Mouse (Mus musculus) heart, postnatal 36 days (tissue): ENCODE measurements at regions not wholly inside any gene's neighbourhood (a gene's known extent, or its start where the extent isn't known, plus 50 kb on each side); places are given as distances from the start of the nearest gene placed in this dataset.

Experiments used
- DNase-seq, 2 experiments: peaks; one replicate each; pipeline ENCODE4 v3.0.0; 2021 to 2022
- intact Hi-C: fragments of 180-260 bp; cut with DNase I; formaldehyde crosslinking; loops from one replicate; pipeline ENCODE4 v1.15.1; 2025

DNA sequence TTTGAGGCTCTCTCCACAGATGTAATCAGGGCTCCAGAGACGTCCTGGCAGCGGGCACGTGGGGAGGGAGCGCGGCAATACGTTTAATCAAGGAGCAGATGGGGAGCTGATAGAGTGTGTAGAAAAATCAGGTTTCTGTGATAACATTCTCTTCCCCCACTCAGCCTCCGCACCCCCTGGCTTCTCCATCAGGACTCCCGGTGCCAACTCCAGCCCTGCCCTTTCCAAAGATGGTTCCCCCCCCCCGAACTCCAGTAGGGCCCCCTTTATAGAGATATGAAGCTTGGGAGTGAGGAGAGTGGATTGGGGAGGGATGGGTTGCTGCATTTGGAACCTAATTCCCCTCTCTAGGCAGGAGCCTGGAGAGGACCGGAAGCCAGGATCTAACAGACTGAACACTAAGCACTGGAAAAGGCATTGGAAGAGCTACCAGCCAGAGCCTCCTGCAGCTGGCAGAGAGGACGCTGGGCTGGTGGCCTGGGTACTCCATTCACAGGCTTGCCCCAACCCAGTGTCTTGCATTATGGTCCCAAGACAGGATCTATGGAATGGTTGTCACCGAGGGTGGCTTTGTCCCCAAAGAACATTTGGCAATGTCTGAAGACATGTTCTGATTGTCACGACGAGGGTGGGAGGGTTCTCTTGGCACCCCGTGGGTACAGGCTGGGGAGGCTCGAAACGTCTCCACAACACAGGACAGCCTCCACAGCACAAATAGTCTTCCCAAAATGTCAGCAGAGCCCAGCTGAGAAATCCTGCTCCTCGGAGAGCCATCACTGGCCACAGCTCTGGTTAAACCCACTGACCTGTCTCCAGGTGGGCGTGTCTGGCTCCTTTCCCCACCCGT lies 218.2 kb upstream of the Sdk2 start:
- intact Hi-C loops: loop anchor here (5.0 to 10.0 kb wide), 3 partner anchors 83 to 350 kb away; no protein-coding TSS in a partner anchor
- DNase-seq: no peak

DNA sequence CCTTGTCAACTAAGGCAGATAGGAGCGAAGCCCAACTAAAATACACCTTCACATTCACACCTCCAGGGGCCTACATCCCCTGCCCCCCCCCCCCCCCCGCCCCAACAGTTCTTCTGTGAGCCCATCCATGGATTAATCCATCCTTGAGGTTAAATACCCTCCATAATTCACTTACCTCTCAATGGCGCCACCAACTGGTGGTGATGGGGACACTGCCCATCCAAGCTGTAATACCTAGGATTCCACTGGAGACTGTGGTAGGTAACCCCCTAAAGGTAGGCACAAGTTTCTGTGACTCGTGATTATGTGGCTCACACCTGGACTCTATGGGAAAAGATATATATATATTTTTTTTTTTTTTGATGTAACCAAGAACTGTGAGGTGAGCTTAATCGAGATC lies 216.4 kb upstream of the Sdk2 start:
- intact Hi-C loops: loop anchor here (1.0 to 10.0 kb wide), 5 partner anchors 81 to 418 kb away; no protein-coding TSS in a partner anchor
- peak; percentile 30 to 61 for DNase-seq

DNA sequence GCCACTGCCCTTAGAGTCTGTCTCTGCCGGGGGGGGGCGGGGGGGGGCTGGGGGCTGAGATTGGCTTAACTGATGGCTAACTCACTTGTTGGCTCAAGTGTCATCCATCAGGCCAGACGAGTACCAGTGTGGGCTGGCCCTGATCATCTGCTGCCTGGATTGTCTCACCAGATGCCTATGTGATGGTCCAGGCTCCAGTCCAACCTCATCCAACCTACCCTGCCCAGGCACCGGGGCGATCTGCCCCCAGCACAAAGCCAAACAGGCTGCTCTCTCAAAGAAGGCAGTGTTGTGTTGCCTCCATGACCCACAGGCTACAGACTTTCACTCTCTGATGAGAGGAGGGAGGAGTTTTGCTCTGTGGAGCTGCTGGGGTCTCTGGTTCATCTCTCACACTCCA lies 215.7 kb upstream of the Sdk2 start:
- intact Hi-C loops: loop anchor here (2.0 to 10.0 kb wide), 4 partner anchors 80 to 352 kb away; no protein-coding TSS in a partner anchor
- no peak for DNase-seq

DNA sequence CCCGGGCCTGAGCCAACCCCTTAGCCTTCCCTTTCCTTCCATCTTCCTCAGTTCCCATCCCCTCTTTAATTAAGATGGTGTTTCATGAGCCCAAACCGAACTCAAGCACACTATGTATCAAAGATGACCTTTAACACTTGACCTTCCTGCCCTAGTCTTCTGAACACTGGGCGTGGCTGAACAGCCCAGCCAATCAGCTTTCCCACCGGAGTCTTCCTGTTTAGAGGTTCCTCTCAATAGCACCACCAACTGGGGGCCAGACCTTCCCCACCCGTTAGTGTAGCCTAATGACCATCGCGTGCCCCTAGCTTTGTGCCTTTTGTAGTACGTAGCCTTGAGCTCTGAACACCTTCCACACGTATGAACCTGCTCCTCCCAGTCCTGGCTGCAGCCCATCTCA lies 215.0 kb upstream of the Sdk2 start:
- no peak for DNase-seq
- intact Hi-C loops: loop anchor here (2.0 to 10.0 kb wide), 4 partner anchors 80 to 353 kb away; no protein-coding TSS in a partner anchor

DNA sequence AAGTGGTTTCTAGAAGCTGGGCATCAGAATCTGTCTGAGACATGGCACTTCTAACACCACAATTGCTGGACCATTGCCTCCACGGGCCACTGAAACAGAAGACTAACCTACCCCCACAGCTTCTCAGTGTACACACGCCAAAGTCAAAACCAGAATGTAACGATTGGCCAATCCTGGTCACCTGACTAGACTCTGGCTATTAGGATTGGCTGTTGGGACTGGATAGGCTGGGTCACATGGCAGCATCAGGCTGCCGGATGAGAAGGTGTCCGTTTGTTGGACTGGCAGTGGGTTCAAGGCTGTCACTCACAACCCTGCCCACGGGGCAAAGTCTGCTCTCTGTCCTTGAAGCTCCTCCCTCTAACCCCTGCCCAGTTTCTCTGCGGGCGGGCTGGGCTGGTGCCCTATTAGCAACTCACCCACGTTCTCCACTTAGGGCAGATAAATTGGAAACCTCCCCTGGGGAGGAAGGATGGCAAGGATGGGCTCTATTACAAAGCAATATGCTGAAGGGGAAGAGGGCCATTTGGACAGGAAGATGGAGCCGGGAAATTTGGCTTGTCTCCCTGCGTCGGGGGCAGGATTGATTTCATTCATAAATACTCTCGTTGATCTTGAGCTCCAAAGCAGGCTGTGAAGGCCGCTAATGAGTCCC lies 214.3 kb upstream of the Sdk2 start:
- intact Hi-C loops: loop anchor here (5.0 to 10.0 kb wide), 3 partner anchors 79 to 354 kb away; no protein-coding TSS in a partner anchor
- no peak for DNase-seq

DNA sequence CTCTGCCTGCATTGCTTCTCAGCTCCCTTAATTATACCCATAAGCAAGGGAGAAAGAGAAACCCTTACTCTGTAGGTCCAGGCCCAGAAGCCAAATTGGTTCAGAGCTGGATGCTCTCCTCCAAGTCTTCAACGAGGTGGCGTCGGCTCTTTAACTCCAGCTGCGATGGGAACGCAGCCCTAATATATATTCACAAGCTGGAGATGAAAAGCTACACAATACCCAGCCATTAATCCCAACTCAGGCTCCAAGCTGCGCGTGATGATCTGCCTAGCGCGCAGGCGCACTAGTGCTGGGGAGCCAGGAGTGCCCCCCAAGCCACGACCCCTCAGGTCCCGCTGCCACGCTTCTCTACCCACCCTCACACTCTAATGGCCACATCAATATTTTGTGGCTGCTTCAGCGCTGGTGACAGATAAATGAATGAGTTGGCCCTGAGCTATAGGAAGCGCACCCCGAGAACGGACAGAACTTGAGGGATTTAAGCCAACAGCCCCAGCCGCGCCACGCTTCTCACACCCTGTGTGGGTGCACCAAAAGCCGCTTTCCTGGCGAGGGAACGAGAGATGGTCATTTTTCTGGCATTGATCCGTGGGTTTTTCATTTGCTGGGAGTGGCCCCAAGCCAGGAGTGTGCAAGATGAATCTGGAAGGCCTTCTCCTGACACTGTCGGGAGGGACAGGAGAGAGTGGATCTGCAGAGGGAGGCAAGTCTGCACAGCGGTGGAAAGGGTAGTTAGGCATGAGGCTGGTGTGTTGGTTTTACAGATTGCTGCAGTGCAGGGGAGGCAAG lies 210.9 kb upstream of the Sdk2 start:
- no peak for DNase-seq
- intact Hi-C loops: no loop called here

DNA sequence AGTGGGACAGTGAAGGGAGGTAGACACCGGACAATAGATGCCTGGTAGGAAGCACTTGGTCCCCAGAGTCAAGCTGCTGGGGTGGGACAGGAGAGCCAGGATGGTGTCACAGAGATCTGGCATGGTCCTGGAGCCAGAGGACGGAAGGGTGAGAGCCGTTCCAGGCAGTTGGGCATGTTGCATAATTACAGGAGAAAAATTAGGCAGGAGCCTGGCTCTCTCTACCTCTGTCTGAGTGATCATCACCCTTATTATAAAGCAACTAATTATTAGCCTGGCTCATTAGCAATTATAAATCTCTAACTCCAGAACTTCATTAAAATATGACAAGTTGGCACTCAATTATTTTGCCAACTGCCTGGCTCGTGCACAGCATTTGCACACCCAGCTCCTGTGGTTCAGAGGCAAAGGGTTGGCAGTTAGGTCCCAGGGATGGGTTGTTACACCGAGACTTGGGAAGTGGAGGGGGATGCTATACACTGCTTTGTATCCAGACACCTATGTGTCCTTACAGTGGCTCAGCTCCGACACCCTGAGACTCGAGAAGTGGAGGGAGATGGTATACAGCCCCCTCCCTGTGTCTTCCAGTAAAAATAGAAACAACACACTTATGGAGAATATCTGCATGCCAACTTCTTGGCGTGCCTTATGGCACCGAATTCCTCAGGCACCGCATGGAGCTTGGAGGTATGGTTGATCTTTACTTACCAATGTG lies 203.7 kb upstream of the Sdk2 start:
- DNase-seq: no peak
- intact Hi-C loops: no loop called here

DNA sequence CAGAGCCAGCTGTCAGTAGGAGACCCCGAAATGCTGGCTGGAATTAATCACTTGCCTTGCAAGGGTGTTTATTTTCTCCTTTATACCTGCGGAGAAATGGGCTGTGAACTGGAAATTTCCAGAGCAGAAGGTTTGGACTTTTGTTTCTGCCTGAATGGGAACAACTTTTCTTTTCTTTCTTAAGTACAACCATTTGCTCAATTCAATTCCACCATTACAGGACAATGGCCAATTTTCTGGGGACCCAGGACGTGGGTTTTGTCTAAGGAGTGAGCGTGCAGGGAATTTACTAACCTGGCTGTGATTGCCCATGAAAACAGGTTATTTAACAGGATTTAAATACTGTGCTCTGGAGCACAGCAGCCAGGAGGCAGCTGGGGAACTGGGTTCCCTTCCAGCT lies 195.1 kb upstream of the Sdk2 start:
- intact Hi-C loops: no loop called here
- DNase-seq: no peak

DNA sequence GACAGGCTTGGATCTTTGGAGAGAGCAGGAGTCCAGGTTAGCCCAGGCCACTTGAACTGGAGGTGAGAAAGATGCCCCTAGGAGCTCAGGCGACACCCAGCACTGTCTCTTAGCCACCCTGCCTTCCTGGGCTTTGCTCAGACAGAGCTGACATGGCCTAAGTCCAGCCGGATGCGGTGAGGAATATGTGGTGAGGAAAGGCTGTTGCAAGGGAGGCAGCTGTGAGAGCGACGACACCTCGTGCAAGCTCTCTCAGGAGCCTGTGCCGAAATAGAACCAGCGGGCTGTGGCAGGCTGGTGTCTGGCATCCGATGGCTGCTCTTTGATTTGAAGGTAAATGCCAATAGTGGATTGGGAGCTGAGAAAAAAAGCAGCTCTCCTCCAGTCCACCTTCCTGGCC lies 191.4 kb upstream of the Sdk2 start:
- no peak for DNase-seq
- intact Hi-C loops: no loop called here

DNA sequence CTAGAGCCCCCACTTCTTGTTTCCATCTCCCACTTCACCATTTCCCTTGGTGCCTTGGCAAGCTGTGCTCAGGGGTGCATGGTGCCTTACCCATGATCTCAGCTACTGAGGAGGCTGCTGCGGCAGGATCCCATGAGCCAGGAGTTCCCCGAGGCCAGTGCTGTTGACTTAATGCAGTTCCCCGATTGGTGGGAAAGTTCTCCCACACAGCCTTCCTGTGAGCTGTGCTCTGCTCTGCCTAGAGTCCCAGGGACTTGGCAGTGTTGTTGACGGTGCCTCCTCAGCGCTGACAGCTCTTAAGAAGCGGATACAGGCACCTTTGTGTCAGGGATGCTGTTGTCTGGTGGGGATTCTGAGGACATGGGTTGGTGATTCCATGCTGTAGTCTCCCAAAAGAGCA lies 190.9 kb upstream of the Sdk2 start:
- intact Hi-C loops: no loop called here
- no peak for DNase-seq

DNA sequence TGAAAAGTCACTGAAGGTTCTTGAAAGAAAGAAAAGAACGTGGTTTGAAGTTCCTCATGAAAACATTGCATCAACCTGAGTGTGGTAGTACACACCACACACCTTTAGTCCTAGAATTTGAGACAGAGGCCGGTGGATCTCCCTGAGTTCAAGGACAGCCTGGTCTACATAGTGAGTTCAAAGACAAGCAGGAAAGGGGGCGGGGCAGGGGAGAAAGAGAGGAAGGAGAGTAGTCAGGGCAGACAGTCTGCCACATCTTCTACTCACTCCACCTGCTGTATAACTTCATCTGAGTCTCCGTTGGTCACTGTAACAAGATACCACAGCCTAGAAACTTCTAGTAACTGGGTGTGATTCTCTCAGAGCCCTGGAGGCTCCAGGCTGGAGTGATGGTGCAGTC lies 190.2 kb upstream of the Sdk2 start:
- intact Hi-C loops: no loop called here
- no peak for DNase-seq

DNA sequence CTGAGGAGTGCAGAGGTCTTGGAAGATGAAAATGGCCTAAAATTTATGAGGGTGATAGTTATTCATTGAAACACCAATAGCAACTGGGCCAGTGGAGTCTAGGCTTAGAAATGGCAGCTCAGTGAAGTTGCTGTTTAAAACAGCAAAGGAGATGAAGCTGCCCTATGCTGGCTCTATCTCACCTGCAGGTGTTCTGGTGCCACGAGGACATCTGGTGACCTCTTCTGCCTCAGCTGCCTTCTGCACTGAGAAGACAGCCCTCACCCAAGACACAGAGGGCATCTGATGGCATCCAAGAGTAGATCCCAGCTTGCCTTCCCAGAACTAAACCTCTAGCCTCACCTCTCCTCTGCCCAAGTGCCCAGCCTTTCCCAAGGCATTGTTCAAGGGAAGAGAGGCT lies 187.5 kb upstream of the Sdk2 start:
- no peak for DNase-seq
- intact Hi-C loops: no loop called here

DNA sequence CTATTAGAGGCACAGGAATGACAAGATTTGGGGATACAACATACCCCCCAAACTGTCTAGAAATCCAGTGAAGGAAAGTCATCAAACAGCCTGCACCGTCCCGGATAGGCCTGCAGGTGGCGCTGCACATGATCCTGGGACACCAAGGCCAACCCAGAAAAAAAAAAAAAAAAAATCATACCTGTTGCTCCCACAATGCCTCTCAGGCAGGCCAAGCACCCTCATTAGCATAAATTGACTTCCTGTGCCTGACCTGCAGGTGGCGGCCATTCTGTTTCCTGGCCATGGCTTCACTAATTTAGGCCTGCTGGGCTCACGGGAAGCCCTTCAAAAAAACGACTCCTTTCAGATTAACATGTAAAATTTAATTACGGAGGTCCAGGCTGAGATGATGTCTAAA lies 184.8 kb upstream of the Sdk2 start:
- intact Hi-C loops: no loop called here
- no peak for DNase-seq

DNA sequence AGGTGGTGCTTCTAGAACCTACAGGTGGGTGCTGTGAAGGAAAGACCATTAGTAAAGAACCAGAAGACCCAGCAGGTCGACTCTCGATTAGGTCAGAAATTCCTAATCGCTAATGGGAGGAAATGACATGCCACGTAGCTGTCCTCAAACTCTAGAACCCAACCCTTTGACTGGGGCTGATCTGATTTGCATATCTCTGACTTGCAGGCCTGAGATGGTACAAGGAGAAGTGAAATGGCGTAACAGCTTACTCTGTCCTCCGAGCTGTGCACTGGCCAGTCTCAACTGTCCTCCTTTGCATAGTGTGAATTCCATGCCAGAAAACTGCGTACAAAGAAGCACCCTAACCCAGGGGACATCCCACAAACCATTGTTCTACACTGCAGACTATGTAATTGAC lies 182.4 kb upstream of the Sdk2 start:
- intact Hi-C loops: no loop called here
- no peak for DNase-seq

DNA sequence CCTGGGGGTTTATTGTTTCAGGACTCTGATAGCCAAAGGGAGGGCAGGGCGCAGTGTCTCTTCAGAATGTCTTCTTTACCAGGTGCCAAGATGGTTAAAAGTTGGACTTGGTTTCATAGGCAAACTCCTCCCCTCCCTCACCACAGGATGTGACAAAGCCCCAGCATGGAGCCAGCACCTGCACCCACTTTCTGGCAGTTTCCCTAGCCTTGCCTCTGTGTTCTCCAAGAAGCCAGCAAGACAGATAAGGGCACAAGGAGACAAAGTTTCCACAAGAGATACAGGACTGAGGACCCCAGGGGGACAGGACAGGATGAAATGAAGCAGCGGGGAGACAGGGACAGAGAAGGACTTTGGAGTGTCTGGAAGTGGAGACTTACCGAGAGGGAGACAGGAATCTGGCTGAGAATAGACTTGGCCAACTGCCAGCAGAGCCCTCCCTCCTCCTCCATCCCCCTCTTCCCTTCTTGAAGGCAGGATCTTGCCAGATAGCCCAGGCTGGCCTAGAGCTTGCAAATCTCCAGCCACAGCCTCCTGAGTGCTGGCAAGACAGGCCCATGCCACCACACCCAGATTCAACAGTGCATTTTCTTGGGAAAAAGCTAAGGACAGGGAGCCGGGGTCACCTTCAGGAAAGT lies 181.5 kb upstream of the Sdk2 start:
- no peak for DNase-seq
- intact Hi-C loops: no loop called here

DNA sequence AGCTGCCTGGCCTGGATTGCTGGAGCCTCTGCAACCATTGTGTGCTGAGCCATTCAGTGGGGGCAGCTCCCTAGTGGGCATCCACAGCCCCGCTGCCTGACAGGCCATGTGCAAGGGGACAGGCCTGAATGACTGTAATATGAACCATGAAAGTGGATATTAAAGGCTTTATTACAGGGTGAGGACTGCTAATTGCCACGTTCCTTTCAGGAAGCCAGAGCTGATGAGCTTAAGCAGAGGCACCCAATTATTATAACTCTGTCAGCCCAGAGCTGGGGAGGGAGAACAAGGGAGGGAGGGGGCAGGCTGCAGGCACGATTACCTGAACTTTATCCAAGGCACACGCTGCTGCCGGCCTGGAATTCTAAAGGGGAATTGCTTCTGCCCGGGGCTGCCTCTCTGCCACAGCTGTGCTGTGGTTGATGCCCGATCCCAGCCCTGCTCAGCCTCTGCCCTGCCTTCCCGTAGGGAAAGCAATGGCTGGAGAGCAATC lies 172.5 kb upstream of the Sdk2 start:
- no peak for DNase-seq
- intact Hi-C loops: no loop called here

DNA sequence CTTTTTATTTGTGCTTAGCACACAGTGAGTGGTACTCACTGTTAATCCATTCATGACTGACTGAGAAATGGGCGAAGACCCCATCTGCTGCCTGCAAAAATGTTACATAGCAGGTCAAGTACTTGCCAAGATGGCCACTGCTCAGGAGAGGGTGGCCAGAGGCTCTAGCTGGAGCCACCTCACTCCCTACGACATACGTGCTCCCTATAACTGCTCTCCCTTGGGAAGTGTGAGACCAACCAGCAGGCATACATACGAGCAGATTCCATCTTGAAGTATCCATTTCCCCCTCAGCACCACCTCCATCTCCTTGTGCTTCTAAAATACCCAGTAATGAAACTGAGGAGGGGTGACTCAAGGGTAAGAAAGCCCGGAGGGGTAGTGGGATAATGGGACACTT lies 172.0 kb upstream of the Sdk2 start:
- no peak for DNase-seq
- intact Hi-C loops: no loop called here

DNA sequence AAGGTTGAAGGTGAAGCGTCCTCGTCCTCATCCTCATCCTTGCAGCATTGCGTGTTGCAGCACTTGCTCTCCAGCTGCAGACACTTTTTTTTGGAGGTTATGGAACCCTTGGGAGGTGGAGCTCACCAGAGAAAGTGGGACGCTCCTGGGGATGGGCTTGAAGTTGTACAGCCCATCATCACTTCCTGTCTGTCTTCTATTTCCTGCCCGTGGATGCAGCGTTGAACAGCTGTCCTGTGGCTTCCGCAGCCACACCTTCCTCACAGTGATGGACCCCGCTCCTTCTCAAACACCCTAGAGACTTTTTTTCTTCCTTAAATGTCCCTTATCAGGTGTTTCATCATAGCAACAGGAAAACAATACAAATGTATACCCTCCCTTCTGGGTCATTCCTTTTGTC lies 171.5 kb upstream of the Sdk2 start:
- DNase-seq: no peak
- intact Hi-C loops: no loop called here

DNA sequence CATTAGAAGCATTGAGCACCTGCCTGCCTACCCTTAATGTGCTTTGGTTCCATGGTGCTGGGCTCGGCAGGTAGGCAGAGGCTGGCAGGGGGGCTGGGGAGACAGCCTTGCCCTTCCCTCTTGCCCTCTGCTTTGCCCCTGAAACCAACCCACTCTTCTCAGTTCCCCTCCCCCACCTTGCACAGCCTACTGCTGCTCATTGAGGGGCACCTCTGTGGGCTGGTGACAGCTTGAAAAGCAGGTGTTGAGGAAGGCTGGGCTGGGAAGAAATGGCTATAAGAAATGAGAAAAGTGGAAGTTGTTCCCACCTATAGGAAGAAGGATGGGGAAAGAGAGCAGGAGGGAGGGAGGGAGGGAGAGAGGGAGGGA lies 167.7 kb upstream of the Sdk2 start:
- no peak for DNase-seq
- intact Hi-C loops: no loop called here
